Mouse (Mus musculus) brain, adult 2 months (tissue): ENCODE results near the gene Kbtbd6.
"Not testable (repeated sequence)": the region's sequence is repeated elsewhere in the genome, so short reads cannot be mapped to it uniquely, and the experiment has no call there.

Experiments used
- DNase-seq: peaks from one replicate; pipeline ENCODE4 v3.0.0; 2011; ENCODE audit warnings: low read depth, low spot score

Gene Kbtbd6

GRCm38 (mm10) chr14:79451681-79452590 lies at the start of gene Kbtbd6:
Kbtbd6 (plus strand) TSS chr14:79451835.
- DNase-seq, result peak; percentile 95

- no peak for DNase-seq
Observed at GRCm38 (mm10) chr14:79407641-79408040, 44.0 kb upstream of the Kbtbd6 start.

GRCm38 (mm10) chr14:79409278-79409830 lies 42.3 kb upstream of the Kbtbd6 start:
- DNase-seq, result no peak

GRCm38 (mm10) chr14:79410662-79411061 lies 41.0 kb upstream of the Kbtbd6 start:
- DNase-seq, result no peak

- DNase-seq, result no peak
Observed at GRCm38 (mm10) chr14:79413121-79413520, 38.5 kb upstream of the Kbtbd6 start.

GRCm38 (mm10) chr14:79420083-79420685 lies 31.5 kb upstream of the Kbtbd6 start:
- DNase-seq, result no peak

GRCm38 (mm10) chr14:79425979-79426729 lies 25.5 kb upstream of the Kbtbd6 start, which contains the start of gene Kbtbd7:
Kbtbd7 (plus strand) TSS chr14:79426511.
- DNase-seq, result peak; percentile 98

GRCm38 (mm10) chr14:79426730-79427365 lies 24.8 kb upstream of the Kbtbd6 start:
- DNase-seq, result not testable (repeated sequence)

GRCm38 (mm10) chr14:79434068-79434467 lies 17.6 kb upstream of the Kbtbd6 start:
- DNase-seq, result no peak

GRCm38 (mm10) chr14:79440655-79441054 lies 11.0 kb upstream of the Kbtbd6 start:
- no peak for DNase-seq

GRCm38 (mm10) chr14:79441441-79441840 lies 10.2 kb upstream of the Kbtbd6 start:
- DNase-seq, result no peak

GRCm38 (mm10) chr14:79444601-79445000 lies 7.0 kb upstream of the Kbtbd6 start:
- no peak for DNase-seq

GRCm38 (mm10) chr14:79445055-79445620 lies 6.5 kb upstream of the Kbtbd6 start:
- peak; percentile 63 for DNase-seq

- DNase-seq, result not testable (repeated sequence)
Observed at GRCm38 (mm10) chr14:79452591-79452934, 928 bp downstream of the Kbtbd6 start.

GRCm38 (mm10) chr14:79460401-79460800 lies 8.8 kb downstream of the Kbtbd6 start:
- DNase-seq, result no peak

GRCm38 (mm10) chr14:79460988-79461387 lies 9.4 kb downstream of the Kbtbd6 start:
- no peak for DNase-seq

GRCm38 (mm10) chr14:79465623-79466022 lies 14.0 kb downstream of the Kbtbd6 start:
- no peak for DNase-seq

GRCm38 (mm10) chr14:79467621-79468020 lies 16.0 kb downstream of the Kbtbd6 start:
- DNase-seq, result peak; percentile 83

- DNase-seq, result no peak
Observed at GRCm38 (mm10) chr14:79473384-79473783, 21.7 kb downstream of the Kbtbd6 start.

GRCm38 (mm10) chr14:79480624-79481338 lies 29.1 kb downstream of the Kbtbd6 start, which contains the start of gene Elf1:
Elf1 (plus strand) TSS chr14:79481194.
- peak; percentile 94 for DNase-seq
